Mouse (Mus musculus) gastrocnemius, postnatal 10 days (tissue): ENCODE measurements around the gene Rpl6. TPM values are rescaled to one million over a fixed set of nuclear protein-coding genes. Genes with fewer than 3 reads are reported as not detected.

ENCODE experiments used
- total RNA-seq, 2 experiments: library from RNA; stranded (reverse); gene quantifications; 2 replicates each; pipeline ENCODE4 v1.2.3; 2021

Rpl6 gene
- total RNA-seq, 2 experiments from 2014 or later = 744 to 776 TPM

Other genes starting within 250 kb of the Rpl6 start
- gene Rph3a, start 194.4 kb upstream of the Rpl6 start, total RNA-seq = under 1 TPM; 0.35 to 0.47 TPM
- gene Ptpn11, start 13.1 kb upstream of the Rpl6 start, total RNA-seq = 10 to 100 TPM; 68.7 to 72.8 TPM
- gene Hectd4, start 15.7 kb downstream of the Rpl6 start, total RNA-seq = 10 to 100 TPM; 12.7 to 16.6 TPM
- gene Trafd1, start 181.2 kb downstream of the Rpl6 start, total RNA-seq = 10 to 100 TPM; 54.2 to 59.1 TPM
- 10 to 100 TPM; 22.2 to 23.7 TPM for gene Naa25, start 193.5 kb downstream of the Rpl6 start, total RNA-seq
- gene Tmem116, start 247.4 kb downstream of the Rpl6 start, total RNA-seq = 1 to 10 TPM; 6.4 to 7.1 TPM
- gene Erp29, start 248.0 kb downstream of the Rpl6 start, total RNA-seq = 10 to 100 TPM; 70.3 to 80.6 TPM